Mouse (Mus musculus) thymus, postnatal 36 days (tissue): Measurements from ENCODE around the gene Tti1.
A peak's percentile ranks its signal among the peaks of the same experiment; 100 is the strongest.

Source experiments
- DNase-seq, 2 experiments: peaks; one replicate each; pipeline ENCODE4 v3.0.0; 2022; ENCODE audit warnings: mixed read lengths in 2 of 2

Tti1 gene

GRCm38 (mm10) chr2:157970124-157970523, 58.1 kb downstream of the Tti1 start:
- no peak for DNase-seq

- DNase-seq = no peak
These were observed 60.4 kb downstream of the Tti1 start for GRCm38 (mm10) chr2:157967856-157968255.

- DNase-seq = no peak
These were observed 70.5 kb downstream of the Tti1 start for GRCm38 (mm10) chr2:157957707-157958108.

- DNase-seq = no peak
These were observed 74.3 kb downstream of the Tti1 start for GRCm38 (mm10) chr2:157953978-157954377.

DNA sequence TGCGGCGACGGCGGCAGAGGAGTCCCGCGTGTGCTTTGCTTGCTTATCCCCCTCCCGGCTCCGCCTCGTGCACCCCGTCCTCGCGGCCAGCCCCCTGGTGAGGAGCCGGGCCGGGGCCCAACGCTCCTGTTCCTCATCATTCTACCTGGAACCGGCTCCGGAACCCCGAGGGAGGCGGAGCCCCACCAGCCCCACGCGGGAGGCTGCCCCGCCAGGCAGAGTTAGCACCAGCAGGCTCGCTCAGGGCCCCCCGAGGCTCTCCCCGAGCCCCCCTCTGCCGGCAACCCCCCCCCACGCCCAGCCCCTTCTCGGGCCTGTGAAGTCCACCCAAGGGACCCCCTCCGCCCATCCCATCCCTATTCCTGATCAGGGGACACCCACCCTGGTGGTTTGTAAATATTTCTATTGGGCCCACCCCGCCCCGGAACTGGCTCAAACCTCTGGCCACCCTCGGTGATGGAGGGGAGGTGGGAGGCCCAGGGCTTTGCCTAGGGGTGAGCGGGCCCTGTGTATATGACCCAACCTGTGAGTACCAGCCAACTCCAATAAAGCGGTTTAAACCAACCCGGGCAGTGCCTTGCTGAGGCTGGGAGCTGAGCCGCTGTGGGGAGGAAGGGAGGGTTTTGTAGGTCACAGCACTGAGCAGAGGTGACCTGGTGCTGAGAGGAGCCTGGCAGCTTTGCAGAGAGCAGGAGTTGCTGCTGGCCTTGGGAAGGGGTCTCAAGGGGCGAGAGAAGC, 83.9 kb downstream of the Tti1 start:
- peak in 1 of 2 experiments; percentile 10 for DNase-seq

DNA sequence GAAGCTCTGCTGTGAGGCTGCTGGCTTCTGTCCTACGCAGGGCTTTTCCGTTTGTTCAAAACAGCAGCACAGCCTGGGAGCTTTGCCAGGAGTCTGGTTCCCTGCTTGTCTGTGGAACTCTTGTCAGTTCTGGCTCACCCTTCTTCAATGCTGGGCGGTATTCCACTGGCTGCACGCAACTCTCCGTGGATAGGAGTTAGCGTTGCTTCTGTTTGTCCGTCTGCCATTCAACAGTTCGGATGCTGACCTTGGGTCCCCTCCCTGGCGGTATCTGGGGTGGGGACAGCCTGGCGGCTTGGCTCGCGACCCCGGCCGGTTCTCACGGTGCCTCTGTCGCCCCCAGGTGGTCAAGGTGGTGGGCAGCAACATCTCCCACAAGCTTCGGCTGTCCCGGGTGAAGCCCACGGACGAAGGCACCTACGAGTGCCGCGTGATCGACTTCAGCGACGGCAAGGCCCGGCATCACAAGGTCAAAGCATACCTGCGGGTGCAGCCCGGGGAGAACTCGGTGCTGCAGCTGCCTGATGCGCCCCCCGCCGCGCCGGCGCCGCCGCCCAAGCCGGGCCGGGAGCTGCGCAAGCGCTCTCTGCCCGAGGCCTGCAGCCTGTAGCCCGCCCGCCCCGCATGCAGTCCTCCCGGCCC, 84.6 kb downstream of the Tti1 start:
- DNase-seq = peak; percentile 38 to 41

DNA sequence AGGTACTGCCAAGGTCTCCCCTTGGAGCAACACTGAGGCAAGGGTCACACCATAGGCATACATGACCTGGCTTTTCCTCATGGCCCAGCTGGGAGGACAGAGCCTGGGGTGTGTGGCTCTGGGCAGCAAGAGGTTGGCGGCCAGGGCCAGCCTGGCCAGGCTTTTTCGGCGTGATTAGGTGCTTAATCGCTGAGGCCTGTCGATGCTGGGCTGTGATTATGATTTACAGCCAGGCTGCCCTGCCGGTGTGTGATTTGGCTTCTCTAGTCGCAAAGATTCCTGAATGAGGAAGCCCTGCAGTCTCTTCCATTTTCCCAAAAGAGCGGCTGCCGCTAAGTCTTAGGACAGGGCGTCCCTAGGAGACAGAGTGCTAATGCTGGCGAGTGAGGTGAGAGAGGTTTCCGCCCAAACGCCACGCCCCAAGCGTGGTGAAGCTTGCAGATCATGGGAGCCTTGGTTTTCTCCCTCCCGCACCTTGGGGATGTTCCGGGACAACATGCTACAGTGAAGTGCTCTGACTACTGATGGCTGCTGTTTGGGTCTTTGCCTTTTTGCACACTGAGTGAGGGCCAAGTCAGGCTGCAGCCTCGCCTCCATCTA, 87.5 kb downstream of the Tti1 start:
- no peak for DNase-seq

GRCm38 (mm10) chr2:157936676-157937075, 91.6 kb downstream of the Tti1 start:
- DNase-seq = no peak

- DNase-seq = no peak
These were observed 92.6 kb downstream of the Tti1 start for GRCm38 (mm10) chr2:157935444-157936171.

DNA sequence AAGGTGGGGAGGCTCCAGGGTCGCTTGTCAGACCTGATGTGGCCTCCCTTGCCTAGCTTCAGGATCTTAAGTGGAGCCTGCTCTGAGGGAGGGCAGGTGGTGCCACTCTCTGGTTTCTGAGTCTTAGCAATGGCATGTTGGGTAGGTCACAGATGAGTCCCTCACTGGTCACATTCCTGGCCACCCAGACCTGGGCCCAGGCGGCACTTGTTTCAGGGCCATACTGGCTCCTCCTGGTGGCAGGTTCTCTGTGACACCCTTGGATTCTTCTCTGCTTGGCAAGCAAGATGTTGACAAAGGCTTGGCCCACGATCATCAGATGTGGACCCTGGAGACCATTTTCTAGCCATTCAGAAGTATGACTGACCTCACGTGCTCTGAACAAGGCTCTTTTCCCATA, 95.6 kb downstream of the Tti1 start:
- no peak for DNase-seq
